Mouse (Mus musculus) thymus, adult 2 months (tissue): ENCODE measurements around the gene Slco4a1.

Experiments used
- CTCF ChIP-seq: fragments of 200-500 bp; IDR thresholded peaks from 2 replicates; pipeline ENCODE4 v1.5.1; 2012; ENCODE audit warnings: mild to moderate bottlenecking, control low read depth, low read length, moderate library complexity, borderline replicate concordance; ENCODE audit not compliant: control insufficient read depth, poor library complexity, insufficient read depth; ENCODE audit errors: extremely low read depth
- POLR2A ChIP-seq: fragments of 200-500 bp; IDR thresholded peaks from 2 replicates; pipeline ENCODE4 v1.6.1; 2012; ENCODE audit warnings: mild to moderate bottlenecking, low read length, control low read depth, moderate library complexity; ENCODE audit not compliant: control insufficient read depth, poor library complexity, insufficient read depth; ENCODE audit errors: extremely low read depth

DNA sequence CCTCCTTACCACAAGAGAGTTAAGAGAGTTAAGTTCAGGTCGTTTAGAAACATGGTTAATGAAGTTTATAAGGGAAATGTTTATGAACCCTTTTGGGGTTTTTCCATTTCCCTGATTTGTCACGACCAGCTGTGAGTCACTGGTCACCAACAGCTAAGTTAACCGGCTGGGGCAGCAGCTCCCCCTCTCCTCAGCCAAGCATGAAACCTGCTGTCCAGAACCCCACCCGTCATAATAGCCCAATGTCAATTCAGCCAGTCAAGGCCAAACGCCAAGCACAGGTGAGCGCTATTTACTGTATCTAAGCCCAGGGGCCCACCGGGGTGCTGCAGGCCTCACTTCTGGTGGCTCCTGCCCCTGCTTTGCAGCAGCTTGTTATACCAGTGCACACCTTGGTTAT lies 12.2 kb upstream of the Slco4a1 start:
- TF ChIP-seq POLR2A, result no peak
- no peak for TF ChIP-seq CTCF
